Mouse (Mus musculus) mature B cell (primary cell): ENCODE measurements around the gene Slc15a4.

Experiments used
- in situ Hi-C: fragments of 300-500 bp; cut with MboI; formaldehyde crosslinking; loops from 2 replicates; pipeline ENCODE4 v1.14.3; 2019

The Slc15a4 gene

DNA sequence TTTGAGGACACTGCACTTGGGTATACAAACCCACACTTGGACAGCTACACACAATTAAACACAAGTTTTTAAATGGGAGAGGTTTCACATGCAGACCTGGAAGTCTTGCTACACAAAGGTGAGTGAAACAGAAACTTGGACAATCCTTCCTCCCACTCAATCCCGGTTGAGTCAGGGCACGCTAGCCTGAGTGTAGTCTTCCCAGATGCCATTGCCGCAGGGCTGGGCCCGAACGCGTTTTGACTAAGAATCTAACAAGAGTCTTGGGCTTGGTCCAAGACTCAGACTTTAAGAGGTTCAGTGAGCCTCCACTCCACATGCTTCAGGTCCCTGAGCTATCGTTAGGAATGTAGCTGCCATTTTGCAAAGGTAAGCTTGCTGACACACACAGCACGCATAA, 12.3 kb downstream of the Slc15a4 start:
- in situ Hi-C loops = no loop called here

DNA sequence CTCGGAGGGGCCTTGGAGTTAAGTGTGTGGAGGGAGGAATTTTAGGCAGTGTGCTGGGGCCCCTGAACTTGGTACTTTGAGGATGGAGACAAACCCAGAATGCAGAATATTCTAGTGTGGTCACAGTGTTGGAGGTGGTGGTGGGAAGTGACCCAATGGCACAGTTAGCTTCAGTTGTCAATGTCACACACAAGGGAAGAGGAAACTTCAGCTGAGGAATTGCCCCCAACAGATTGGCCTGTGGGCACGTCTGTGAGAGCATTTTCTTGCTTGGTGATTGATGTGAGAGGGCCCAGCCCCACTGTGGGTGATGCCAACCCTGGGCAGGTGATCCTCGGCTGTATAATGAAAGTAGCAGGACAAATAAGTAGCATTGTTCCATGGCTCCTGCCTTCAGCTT, 13.9 kb downstream of the Slc15a4 start:
- in situ Hi-C loops = no loop called here

DNA sequence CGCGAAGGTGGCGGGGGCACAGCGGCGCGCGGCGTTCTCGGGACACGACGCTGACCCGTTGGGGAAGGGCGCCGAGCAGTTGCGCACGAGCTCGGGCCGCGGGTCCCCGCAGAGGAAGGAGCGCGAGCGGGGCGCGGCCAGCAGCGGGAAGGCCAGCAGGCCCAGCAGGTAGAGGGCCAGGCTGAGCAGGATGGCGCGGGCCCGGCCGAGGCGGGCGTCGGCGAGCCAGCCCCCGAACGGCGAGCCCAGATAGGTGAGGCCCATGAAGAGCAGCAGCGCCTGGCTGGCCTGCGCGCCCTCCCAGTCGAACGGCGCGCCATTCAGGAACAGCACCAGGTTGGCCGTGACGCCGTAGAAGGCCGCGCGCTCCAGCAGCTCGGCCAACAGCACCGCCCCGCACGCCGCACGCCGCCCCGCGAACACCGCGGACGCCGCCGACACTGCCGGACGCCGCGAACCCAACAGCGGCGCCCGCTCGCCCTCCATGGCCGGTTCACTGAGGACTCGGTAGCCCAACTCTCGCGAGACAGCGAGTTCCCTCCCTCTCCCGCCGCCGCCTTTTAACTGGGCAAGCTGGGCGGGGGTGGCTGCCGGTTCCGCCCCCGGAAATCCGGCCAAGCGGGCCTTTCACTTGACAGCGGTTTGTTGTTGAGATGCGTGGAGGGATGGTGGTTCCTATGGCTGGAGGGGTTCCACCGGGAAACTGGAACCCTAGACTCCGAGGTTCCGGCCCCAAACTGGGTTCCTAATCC, 15.6 kb downstream of the Slc15a4 start:
- in situ Hi-C loops = no loop called here

DNA sequence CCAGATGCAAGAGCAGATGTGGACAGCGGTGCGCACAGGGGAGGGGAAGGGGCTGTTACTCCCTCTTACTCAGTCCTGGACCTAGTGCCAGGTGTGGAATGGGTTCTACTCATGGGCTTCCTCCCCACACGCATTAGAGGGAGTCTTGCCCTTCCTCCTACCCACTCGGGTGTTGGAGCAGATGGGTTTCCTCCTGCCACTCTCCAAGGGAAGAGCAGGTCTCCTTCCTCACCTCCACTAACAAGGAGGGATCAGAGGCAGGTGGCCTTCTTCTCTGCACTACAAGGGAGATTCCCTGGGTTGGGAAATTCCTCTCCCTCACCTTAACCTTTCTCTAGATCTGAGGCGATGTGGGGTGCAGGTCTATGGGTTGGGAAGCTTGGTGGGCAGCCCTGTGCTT, 16.5 kb downstream of the Slc15a4 start:
- in situ Hi-C loops = no loop called here

DNA sequence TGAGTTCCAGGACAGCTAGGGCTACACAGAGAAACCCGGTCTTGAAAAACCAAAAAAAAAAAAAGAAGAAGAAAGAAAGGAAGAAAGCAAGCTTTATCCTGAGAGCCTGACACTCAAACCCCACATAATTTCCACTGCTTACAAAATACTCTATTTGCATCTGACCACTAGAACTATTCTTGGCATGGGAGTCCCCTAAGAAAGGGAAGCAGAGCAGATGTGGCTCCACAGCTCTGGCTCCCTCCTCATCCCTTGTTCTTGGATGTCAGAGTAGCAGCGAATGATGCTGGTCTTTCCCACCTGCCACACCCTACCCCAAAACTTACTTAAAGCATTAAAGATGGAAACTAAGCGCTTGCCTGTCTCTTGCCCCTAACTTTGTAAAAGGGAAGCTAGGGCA, 17.2 kb downstream of the Slc15a4 start:
- in situ Hi-C loops = no loop called here

DNA sequence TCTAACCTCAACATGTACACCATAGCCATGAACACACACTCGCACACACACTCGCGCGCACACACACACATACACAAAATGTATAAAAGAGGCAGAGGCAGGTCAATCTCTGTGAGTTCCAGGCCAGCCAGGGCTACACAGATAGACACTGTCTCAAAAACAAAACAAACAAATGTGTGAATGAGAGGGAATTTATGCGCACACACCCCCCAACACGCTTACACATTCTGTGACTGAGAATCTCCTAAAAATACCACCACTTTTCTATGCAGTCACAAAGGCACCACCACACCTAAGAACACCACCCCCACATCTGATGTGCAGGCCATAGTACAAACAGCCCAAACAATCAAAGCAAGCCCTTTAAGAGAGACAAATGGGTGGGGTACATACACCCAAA, 20.3 kb downstream of the Slc15a4 start:
- in situ Hi-C loops = no loop called here

DNA sequence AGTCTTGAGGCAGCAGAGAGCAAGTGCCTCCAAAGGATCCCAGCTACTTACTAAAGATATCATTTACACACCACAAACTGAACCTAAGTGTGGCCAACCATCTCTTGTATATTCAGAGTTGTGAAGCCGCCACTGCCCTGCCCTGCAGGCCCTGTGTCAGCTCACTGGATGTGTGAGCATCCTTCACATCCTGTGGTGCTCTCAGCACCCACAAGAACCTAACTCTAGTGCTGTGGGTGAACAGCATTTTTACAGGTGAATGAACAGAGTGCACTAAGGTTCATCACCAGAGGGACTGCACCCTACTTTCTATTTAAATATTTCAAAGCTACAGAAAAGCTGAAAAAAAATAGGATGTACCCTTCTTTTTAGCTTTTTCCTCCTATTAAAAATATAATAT, 20.8 kb downstream of the Slc15a4 start:
- in situ Hi-C loops = no loop called here

DNA sequence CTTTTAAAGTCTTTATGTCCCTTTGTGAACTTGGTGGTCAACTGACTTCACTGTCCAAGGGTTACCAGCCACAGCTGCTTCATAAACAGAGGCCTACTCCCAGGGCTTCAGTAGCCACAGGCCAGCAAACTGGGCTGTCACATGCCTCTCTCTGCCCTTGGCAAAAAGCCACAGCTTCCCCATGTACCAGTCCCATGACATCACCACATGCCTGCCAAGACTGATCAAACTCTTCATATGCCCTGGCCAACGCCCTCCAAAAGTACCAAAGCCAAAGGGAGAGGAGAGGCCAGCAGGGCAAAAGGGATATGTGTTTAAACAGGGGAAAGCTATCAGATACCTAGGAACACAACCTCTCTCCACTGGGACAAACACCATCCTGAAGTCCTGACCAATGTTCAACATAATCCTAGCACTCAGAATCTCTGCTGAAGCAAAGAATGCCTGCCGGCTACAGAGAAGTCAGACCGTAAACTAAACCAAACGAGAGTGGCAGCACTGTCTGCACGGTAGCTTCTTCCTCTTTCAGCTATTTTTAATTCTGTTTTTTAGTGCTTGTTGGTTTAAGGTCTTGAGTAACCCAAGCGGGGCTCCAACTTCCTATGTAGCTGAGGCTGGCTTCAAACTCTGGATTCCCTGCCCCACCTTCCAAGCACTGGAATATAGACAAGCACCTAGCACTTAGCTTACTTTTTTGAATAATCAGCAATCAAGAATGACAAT, 21.7 kb downstream of the Slc15a4 start:
- in situ Hi-C loops = no loop called here

DNA sequence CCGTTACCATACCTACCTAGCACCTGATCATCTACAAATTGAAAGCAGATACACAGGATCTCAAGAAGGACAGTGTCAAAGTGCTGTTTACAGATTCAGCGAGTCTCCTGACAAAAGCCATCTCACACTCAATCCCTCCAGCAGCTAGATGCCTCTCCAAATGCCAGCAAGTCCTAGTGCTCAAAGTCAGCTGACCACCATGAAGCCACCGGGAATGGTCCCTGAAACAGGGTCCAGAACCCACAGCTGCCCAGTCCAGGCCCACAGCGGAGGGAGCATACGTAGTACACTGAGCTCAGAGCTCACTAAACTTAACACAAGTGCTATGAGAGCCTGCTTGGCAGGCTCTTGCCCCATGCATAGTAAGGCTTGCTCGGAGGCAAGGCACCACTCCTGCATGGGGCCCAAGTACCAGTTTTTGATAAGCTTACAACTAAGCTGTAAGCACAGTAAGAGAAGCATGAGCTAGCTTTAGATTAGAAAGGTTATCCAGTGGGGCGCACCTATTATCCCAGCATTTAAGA, 23.4 kb downstream of the Slc15a4 start:
- in situ Hi-C loops = loop anchor here (5.0 kb wide), 1 partner anchor 38 kb away; no protein-coding TSS in a partner anchor

DNA sequence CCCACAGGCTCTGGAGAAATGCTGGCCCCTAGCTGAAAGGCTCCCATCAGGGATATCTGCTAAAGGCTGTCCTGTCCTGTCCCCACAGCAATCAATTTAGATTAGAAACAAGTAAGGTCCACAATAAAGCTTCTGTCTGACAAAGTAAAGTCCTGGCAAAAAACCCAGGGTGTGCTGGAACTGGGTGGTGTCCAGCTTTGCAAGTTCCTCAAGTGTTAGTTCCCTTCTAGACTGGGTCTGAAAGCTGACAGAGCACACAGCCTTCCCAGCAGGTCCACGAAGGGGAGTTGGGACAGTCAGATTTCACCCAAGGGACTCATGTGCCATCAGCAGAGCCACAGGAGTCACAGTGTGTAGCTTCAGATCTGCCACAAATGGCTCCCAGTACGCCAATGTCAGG, 25.2 kb downstream of the Slc15a4 start:
- in situ Hi-C loops = loop anchor here (5.0 kb wide), 1 partner anchor 40 kb away; no protein-coding TSS in a partner anchor

DNA sequence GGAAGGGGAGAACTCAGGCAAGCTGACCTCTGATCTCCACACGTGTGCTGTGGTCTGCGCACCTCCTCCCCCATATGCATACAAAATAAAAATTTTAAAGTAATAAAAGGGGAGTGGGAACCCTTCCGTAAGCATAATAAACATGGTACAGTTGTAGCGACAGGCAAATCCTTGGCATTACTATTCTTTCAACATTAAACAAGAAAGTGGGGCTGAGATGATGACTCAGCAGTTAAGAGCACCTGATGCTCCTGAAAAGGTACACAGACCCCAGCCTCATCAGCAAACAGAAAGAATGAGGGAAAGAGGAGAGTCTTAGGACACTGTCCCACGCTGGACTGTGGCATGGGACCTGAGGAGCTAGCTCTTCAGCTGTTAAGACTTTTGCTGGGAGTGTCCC, 29.7 kb downstream of the Slc15a4 start:
- in situ Hi-C loops = no loop called here

DNA sequence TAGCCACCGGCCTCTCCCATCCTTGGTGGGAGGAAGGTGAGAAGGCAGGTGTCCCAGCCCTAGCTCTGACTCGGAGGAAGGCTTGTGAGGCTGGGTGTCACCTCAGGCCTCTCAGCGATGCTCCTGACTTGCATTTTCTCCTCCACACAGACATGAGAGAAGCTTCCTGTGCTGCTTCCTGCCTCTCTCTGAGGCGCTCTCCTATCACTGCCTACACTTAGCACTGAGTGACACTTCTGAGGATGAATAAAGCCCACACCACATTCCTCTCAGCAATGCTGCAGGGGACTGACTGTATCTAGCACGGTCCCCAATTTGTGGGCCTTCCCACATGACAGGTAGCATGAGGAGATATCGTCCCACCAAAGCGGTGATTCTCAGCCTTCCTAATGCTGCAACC, 35.8 kb downstream of the Slc15a4 start:
- in situ Hi-C loops = no loop called here

DNA sequence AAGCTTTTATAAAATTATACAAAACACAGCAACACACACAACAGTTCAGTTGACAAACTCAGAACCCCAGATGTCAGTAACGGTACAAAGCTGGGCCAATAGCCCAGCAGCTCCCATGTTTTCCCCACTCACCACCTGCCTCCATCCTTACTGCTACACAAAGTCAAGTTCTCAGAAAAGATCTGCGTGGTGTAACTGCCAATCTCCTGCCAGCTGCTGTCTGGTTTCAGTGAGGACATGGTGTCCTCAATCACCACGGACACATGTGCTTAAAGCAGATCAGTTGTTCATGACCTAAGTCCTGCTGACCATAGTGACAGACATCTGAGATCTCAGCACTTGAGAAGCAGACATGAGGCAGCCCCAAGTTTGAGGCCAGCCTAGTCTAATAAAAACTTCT, 37.0 kb downstream of the Slc15a4 start:
- in situ Hi-C loops = no loop called here

DNA sequence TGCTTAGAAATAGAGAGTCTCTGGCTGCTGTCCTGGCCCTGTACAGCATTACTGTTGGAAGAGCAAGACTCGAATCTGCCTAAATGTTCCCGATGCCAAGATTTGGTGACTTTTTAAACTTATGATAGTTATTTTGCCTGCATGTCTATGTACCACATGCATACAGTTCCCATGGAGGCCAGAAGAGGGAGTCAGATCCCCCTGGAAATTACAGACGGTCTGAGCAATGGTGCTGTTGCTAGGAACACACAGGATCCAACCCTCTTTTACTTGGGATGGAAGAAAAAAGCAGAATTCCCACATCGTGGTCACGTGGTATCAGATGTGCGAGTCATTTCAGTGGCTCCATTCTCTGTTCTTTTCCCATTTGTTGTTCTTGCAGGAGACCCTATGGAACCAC, 39.8 kb downstream of the Slc15a4 start:
- in situ Hi-C loops = no loop called here

DNA sequence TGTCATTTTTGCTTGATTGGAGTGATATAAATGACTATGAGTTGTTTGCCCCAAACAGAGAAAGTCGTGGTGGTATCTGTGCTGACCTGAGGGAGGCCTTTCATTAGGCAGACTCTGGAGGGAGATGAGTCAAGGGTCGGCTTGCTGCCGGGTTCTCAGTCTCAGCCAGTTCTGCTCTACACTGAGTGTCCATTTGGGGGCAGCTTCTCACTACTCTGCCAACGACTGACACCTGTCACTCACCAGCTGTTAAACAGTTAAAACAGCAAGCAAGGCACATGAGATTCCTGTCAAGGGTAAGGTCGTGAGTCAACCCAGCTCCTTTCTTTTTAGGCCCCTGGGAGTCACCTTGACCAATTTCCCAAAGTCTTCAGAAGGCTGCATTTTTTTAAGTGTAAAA, 40.3 kb downstream of the Slc15a4 start:
- in situ Hi-C loops = no loop called here

DNA sequence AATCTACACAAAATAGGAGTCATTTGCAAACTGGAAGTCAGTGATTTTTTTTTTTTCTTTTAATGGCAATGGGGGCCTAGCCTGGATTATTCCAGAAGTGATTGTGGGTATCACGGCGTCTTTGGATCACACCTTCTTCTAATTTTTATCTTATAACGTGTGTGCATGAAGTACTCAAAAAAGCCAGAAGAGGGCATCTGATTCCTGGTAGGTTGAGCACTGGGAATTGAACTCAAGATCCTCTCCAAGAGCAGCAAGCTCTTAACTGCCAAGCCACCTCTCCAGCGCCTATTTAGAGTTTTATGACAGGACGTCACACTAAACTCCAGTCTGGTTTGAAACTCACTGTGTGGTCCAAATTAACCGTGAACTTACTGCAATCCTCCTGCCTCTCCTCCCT, 44.8 kb downstream of the Slc15a4 start:
- in situ Hi-C loops = no loop called here

DNA sequence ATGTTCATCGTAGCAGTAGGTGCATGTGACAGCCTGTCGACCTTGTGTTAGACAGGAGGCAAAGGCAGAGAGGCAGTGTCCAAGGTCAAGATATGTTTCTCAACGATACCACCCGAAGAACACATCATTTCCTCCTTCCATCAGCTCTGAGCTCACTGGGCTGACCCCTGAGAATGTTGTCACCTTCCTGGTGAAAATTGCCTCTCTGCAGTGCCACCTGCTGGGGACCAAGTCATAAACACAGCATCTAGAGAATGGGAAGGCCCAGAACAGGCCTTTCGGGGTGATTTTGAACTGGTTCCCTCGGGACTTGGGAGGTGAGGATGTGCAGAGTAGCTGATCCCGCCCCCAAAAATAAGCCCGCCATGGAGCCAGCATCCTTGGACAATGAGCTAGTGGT, 49.0 kb downstream of the Slc15a4 start:
- in situ Hi-C loops = no loop called here

DNA sequence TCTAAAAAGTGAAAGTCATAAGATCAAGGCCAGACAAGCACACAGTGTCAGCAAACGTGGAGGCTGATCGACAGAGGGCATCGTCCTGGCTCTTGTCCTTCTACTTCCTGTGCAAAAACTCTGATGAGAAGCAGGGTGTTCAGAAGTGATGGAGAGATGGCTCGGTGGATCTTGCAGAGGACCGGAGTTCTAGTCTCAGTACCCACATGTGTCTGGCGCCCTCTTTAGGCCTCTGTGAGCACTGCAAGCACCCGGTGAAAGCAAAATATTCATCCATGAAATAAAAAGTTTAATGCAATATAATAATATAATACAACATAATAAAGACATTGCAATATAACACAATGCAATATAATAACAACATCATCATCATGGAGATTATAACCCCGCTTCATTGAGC, 55.3 kb downstream of the Slc15a4 start:
- in situ Hi-C loops = no loop called here

DNA sequence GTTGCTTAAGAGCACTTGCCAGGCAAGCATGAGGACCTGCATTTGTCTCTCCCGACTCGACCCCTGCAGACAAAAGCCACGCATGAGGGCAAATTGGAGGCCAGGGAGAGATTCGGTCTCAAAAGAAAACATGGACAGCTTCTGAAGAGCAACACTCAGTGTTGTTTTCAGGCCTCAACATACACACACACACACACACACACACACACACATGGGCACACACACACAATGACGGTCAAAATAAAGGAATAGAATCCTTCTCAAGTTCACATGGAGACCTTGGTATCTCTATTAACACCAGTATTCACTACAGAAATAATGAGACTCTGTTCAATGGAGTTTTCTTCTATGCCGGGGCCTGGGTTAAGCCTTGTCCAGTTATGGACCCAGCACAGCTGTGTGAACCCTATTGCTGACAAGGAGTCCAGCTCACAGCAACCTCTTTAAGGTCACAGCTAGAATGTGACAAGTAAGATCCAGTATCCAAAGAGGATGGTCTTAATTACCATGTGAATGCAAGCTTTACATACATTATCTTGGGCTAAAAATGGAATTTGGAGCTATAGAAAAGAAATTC, 65.4 kb downstream of the Slc15a4 start:
- in situ Hi-C loops = no loop called here

DNA sequence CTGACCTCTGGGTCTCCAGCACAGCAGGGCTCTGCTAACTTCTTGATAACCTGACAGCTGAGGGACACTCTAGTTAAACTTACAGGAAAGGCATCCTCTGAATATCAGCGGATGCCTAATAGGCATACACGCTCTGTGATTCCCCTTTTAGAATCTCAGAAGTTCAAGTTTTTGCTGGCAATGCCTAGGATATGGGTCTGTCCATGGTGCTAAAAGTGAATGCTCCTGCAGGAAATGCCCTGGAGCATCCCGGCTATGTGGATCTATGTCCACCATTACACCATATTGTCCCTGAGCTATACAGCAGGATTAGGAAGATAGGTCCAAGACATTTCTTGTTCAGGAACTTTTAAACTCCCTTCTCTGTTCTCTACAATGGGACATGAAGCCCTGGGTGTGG, 71.6 kb downstream of the Slc15a4 start:
- in situ Hi-C loops = no loop called here

DNA sequence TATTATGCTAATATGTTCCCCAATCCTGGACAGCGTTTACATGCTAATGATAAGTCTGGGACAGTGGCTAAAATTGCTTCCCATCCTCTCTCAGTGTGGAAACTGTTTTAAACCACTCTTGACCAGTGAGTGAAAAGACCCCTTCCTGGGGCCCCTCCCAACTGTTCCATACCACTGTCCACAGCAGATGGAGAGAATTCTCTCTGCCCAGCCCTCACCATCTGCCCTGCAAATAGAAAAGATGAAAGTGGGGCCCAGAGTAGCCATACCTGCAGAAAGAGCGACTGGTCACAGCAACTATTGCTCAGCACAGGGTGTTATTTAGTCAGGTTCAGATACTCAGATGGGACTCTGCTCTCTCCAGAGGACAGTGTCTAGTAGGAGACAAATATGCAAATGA, 84.6 kb downstream of the Slc15a4 start:
- in situ Hi-C loops = no loop called here

DNA sequence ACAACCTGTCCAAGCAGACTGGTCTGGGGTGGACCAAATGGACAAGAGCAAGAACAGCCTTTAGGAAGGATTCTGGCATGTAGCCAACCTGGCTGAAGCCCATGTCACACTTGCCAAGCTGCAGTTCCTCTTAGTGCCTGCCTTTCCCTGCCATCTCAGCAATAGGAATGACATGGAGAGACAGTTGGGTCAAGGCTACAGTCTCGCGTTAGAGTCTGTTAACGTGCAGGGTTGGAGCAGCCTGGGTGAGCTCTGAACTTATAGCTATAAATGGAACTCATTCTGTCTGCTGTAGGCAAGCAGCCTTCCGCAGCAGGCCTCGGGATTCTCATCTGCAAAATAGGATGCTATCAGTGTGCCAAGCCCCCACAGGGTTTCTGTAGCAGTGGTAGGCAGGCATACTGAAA, 86.1 kb downstream of the Slc15a4 start:
- in situ Hi-C loops = no loop called here
